Mouse (Mus musculus) thymus, adult 2 months (tissue): ENCODE data around the gene Gjc1. TPM values are rescaled to one million over a fixed set of nuclear protein-coding genes. Genes with fewer than 3 reads are reported as not detected.
A peak's percentile ranks its signal among the peaks of the same experiment; 100 is the strongest.

Source experiments
- DNase-seq: peaks from one replicate; pipeline ENCODE4 v3.0.0; 2021
- H3K27ac ChIP-seq: fragments of 200-500 bp; 2 replicates; pipeline ENCODE4 v1.5.1; 2012; ENCODE audit warnings: low read length, control low read depth; ENCODE audit not compliant: control insufficient read depth, insufficient read depth
- H3K27me3 ChIP-seq: fragments of 200-500 bp; 2 replicates; pipeline ENCODE4 v1.6.1; 2012; ENCODE audit warnings: mild to moderate bottlenecking, low read length, moderate library complexity, mixed read lengths; ENCODE audit not compliant: control insufficient read depth, insufficient read depth
- H3K36me3 ChIP-seq: fragments of 200-500 bp; 2 replicates; pipeline ENCODE4 v1.6.1; 2012; ENCODE audit warnings: mild to moderate bottlenecking, low read length, moderate library complexity; ENCODE audit not compliant: control insufficient read depth, insufficient read depth
- H3K4me1 ChIP-seq: fragments of 200-500 bp; replicated peaks from 2 replicates; pipeline ENCODE4 v1.6.1; 2012; ENCODE audit warnings: low read length; ENCODE audit not compliant: control insufficient read depth, insufficient read depth
- H3K4me3 ChIP-seq: fragments of 200-500 bp; 2 replicates; pipeline ENCODE4 v1.5.1; 2012; ENCODE audit warnings: mild to moderate bottlenecking, low read length, control low read depth, moderate library complexity; ENCODE audit not compliant: control insufficient read depth, insufficient read depth
- CTCF ChIP-seq: fragments of 200-500 bp; IDR thresholded peaks from 2 replicates; pipeline ENCODE4 v1.5.1; 2012; ENCODE audit warnings: mild to moderate bottlenecking, control low read depth, low read length, moderate library complexity, borderline replicate concordance; ENCODE audit not compliant: control insufficient read depth, poor library complexity, insufficient read depth; ENCODE audit errors: extremely low read depth
- POLR2A ChIP-seq: fragments of 200-500 bp; IDR thresholded peaks from 2 replicates; pipeline ENCODE4 v1.6.1; 2012; ENCODE audit warnings: mild to moderate bottlenecking, low read length, control low read depth, moderate library complexity; ENCODE audit not compliant: control insufficient read depth, poor library complexity, insufficient read depth; ENCODE audit errors: extremely low read depth
- WGBS: fragments of 180-500 bp; shearing (Covaris S2); methylation state at CpG from one replicate; pipeline ENCODE4 v1.1.7; 2018; 5-methylcytosine and 5-hydroxymethylcytosine counted together
- polyA plus RNA-seq: library from polyadenylated mRNA; depleted of rRNA; stranded (reverse); fragments of >200 nt; gene quantifications from 2 replicates; pipeline ENCODE4 v1.2.3, GENCODE M21; 2012

Gene Gjc1
- polyA plus RNA-seq, 1 experiment, result 1.7 TPM

DNA sequence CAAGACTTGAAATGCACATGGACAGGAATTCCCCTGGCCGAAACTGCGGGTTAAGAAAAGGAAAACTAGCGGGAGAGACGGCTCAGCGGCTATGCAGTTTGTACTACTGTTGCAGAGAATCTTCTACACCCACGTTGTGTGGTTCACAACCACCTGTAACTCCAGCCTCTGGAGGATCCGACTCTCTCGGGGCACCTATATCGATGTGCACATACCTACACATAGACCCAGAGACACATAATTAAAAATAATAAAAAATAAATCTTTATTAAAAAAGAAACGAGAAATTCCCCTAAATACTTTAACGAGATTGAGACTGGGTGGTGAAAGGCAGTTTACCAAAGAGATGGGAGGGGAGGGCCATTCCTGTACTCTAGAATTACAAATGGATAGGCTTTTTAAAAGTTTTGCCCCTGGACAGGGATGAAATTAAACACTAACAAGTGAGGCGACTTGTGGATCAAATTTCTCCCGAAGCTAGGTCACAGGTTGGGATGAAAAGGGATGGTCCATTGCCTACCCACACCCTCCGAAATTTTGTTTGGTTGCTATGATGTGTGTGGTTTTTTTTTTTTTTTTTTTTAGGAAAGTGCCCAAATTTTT, 384 bp upstream of the Gjc1 start:
- TF ChIP-seq POLR2A, result no peak
- TF ChIP-seq CTCF, result no peak
- H3K27ac ChIP-seq, result no peak overlapping the region
- H3K36me3 ChIP-seq, result no peaks in the 10 kb centered on the region
- H3K4me3 ChIP-seq, result no peak overlapping the region
- peak; percentile 2 for DNase-seq
- 9% methylated on average over 14 of the region's 14 CpGs for WGBS
- peaks cover 23% of the 10 kb centered on the region for H3K27me3 ChIP-seq
- peaks cover 6% of the 10 kb centered on the region for H3K4me1 ChIP-seq

DNA sequence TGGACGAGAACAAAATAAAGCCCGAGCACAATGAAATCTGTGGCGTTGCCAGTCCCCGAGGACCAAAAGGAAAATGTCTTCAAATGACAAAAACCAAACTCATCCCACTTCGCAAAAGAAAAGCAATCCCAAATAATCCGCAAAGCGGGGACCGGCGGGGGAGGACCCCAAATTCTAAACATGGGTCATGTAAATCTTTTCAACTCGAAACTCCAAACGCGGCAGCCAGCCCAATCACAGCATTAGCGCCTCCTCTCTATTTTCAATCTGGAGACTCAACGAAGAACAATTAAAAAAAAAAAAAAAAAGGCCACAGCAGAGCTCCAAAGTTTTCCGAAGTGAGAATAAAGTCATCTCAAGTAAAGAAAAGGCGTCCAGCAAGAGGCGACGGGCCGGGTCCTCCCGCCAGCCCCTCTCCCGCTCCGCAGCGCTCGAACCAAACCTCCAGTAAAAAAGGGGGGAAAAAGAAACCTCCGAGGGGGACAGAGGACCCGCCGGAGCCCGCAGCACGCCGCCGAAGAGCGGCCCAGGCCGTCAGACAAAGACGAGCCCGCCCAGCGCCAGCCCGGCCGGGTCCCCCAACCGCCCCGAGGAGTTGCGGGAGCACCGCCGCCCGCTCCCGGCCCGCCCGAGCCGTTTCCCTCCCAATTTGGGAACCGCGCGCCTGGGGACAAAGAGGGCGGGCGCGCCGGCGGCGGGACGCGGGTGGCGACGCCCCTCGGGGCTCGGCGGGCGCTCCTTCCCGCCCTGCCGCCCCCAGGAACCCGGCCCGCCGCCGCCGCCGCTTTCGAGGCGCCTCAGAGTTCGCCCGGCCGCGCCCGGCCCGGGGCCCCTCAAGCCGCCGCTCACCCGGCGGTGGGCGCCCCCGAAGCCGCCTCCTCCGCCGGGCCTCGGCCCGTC, 1.1 kb downstream of the Gjc1 start:
- peak; percentile 4 for DNase-seq

GRCm38 (mm10) chr11:102814881-102815280, 4.6 kb downstream of the Gjc1 start:
- no peak for DNase-seq
- no peak for TF ChIP-seq POLR2A
- no peak for TF ChIP-seq CTCF

More for the DNA sequence above, 1.1 kb downstream of the Gjc1 start:
- no peak for TF ChIP-seq CTCF
- no peak for TF ChIP-seq POLR2A
- Histone ChIP-seq H3K36me3 (no peaks in the 10 kb centered on the region), H3K27ac (no peak overlapping the region), H3K27me3 (peaks cover 23% of the 10 kb centered on the region), H3K4me1 (peaks cover 6% of the 10 kb centered on the region), H3K4me3 (peak overlapping the region; percentile 30)
- WGBS, result 1% methylated on average over 74 of the region's 92 CpGs

GRCm38 (mm10) chr11:102810721-102811485, 8.6 kb downstream of the Gjc1 start:
- TF ChIP-seq POLR2A (no peak), CTCF (no peak)
- no peak overlapping the region for H3K4me3 ChIP-seq
- no peak for DNase-seq
- H3K27me3 ChIP-seq, result peaks cover 5% of the 10 kb centered on the region; the same call in 1 of the 2 replicates
- H3K4me1 ChIP-seq, result no peaks in the 10 kb centered on the region
- H3K36me3 ChIP-seq, result no peaks in the 10 kb centered on the region
- WGBS, result 71% methylated on average over 4 of the region's 4 CpGs
- no peak overlapping the region for H3K27ac ChIP-seq

More at GRCm38 (mm10) chr11:102814881-102815280, 4.6 kb downstream of the Gjc1 start:
- Histone ChIP-seq H3K36me3 (no peaks in the 10 kb centered on the region), H3K4me1 (peaks cover 6% of the 10 kb centered on the region), H3K27me3 (peaks cover 17% of the 10 kb centered on the region), H3K4me3 (no peak overlapping the region), H3K27ac (no peak overlapping the region)

GRCm38 (mm10) chr11:102808246-102808645, 11.3 kb downstream of the Gjc1 start:
- H3K36me3 ChIP-seq, result no peaks in the 10 kb centered on the region
- WGBS, result 6% methylated on average over 5 of the region's 5 CpGs
- TF ChIP-seq POLR2A, result no peak
- TF ChIP-seq CTCF, result no peak
- H3K27me3 ChIP-seq, result 0 out of 2 replicates have a peak, but pooled peaks cover 4% of the 10 kb centered on the region
- no peak overlapping the region for H3K27ac ChIP-seq
- no peak for DNase-seq
- H3K4me1 ChIP-seq, result no peaks in the 10 kb centered on the region
- H3K4me3 ChIP-seq, result no peak overlapping the region

DNA sequence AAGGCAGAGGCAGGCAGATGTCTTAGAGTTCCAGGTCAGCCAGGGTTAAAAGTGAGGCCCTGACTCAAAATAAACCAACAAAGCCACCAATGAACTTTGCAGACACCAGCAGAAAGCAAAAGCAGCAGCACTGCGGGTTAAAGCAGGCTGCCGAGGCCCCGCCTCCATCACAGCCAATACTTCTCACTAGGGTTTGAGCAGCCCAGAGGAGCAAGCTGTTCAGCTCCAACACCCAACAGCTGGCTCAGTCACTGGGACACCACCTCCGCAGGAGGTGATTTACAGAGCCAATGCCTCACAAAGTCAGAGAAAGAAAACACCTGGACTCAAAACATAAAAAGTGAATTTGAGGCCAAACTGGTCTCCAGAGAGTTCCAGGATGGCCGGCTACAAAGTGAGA, 16.0 kb downstream of the Gjc1 start:
- WGBS, result 74% methylated on average over 5 of the region's 5 CpGs
- H3K27me3 ChIP-seq, result 0 out of 2 replicates have a peak, but pooled peaks cover 2% of the 10 kb centered on the region
- H3K36me3 ChIP-seq, result no peaks in the 10 kb centered on the region
- no peak overlapping the region for H3K27ac ChIP-seq
- H3K4me3 ChIP-seq, result no peak overlapping the region
- no peaks in the 10 kb centered on the region for H3K4me1 ChIP-seq
- no peak for DNase-seq
- TF ChIP-seq CTCF (no peak), POLR2A (no peak)
